Mouse (Mus musculus) limb, embryonic 13.5 days (tissue): Measurements from ENCODE around the gene Cyth2. TPM values are rescaled to one million over a fixed set of nuclear protein-coding genes. Genes with fewer than 3 reads are reported as not detected.

Experiments
- polyA plus RNA-seq: library from polyadenylated mRNA; unstranded; fragments of >200 nt; fragmentation: Nextera tagmentation; extraction: Ambion mirVana; gene quantifications from 2 replicates; pipeline ENCODE4 v1.2.1, GENCODE M21; 2015

Cyth2 gene
- polyA plus RNA-seq, 1 experiment from 2014 or later, result 135 TPM

Other genes with a start within 250 kb of the Cyth2 start
- gene Bcat2, start 244.4 kb downstream of the Cyth2 start, polyA plus RNA-seq, result 55.7 and 59.5 TPM in 2 replicates
- gene Fgf21, start 199.1 kb downstream of the Cyth2 start, polyA plus RNA-seq, result 0.41 and 0.56 TPM in 2 replicates
- gene Fut1, start 197.3 kb downstream of the Cyth2 start, polyA plus RNA-seq, result 0.29 and 0.47 TPM in 2 replicates
- 0.11 TPM in 1 of 2 replicates, not detected in the other for gene Izumo1, start 192.8 kb downstream of the Cyth2 start, polyA plus RNA-seq
- 7.7 and 9.5 TPM in 2 replicates for gene Rasip1, start 187.1 kb downstream of the Cyth2 start, polyA plus RNA-seq
- gene Mamstr, start 174.6 kb downstream of the Cyth2 start, polyA plus RNA-seq, result 11.4 TPM in 2 replicates
- gene Fut2, start 148.2 kb downstream of the Cyth2 start, polyA plus RNA-seq, result 0.47 and 0.74 TPM in 2 replicates
- gene Ntn5, start 130.6 kb downstream of the Cyth2 start, polyA plus RNA-seq, result 0.23 and 0.24 TPM in 2 replicates
- gene Sec1, start 120.2 kb downstream of the Cyth2 start, polyA plus RNA-seq, result 0.45 and 0.55 TPM in 2 replicates
- 12.2 and 12.5 TPM in 2 replicates for gene Car11, start 114.7 kb downstream of the Cyth2 start, polyA plus RNA-seq
- gene Dbp, start 109.5 kb downstream of the Cyth2 start, polyA plus RNA-seq, result 4.5 and 6.2 TPM in 2 replicates
- gene Rpl18, start 99.1 kb downstream of the Cyth2 start, polyA plus RNA-seq, result 1,016 and 1,039 TPM in 2 replicates
- gene Sphk2, start 96.6 kb downstream of the Cyth2 start, polyA plus RNA-seq, result 33.4 and 36.0 TPM in 2 replicates
- gene Fam83e, start 93.4 kb downstream of the Cyth2 start, polyA plus RNA-seq, result 0.61 and 1.0 TPM in 2 replicates
- not detected in 2 replicates for gene Spaca4, start 88.8 kb downstream of the Cyth2 start, polyA plus RNA-seq
- gene Lmtk3, start 30.8 kb downstream of the Cyth2 start, polyA plus RNA-seq, result 4.3 and 4.9 TPM in 2 replicates
- 3.1 and 3.7 TPM in 2 replicates for gene Sult2b1, start 29.9 kb downstream of the Cyth2 start, polyA plus RNA-seq
- gene Kcnj14, start 10.2 kb upstream of the Cyth2 start, polyA plus RNA-seq, result 2.1 TPM in 2 replicates
- gene Grwd1, start 16.4 kb upstream of the Cyth2 start, polyA plus RNA-seq, result 69.1 and 71.6 TPM in 2 replicates
- 69.4 and 73.7 TPM in 2 replicates for gene Kdelr1, start 58.2 kb upstream of the Cyth2 start, polyA plus RNA-seq
- gene Grin2d, start 63.8 kb upstream of the Cyth2 start, polyA plus RNA-seq, result 0.43 and 0.59 TPM in 2 replicates
- gene Syngr4, start 82.1 kb upstream of the Cyth2 start, polyA plus RNA-seq, result 0.43 and 0.46 TPM in 2 replicates
- gene Tmem143, start 82.4 kb upstream of the Cyth2 start, polyA plus RNA-seq, result 4.9 and 5.2 TPM in 2 replicates
- gene Emp3, start 106.8 kb upstream of the Cyth2 start, polyA plus RNA-seq, result 181 and 186 TPM in 2 replicates
- gene Ccdc114, start 109.5 kb upstream of the Cyth2 start, polyA plus RNA-seq, result 4.1 and 4.8 TPM in 2 replicates
- 0.19 and 0.50 TPM in 2 replicates for gene Abcc6, start 215.7 kb upstream of the Cyth2 start, polyA plus RNA-seq
- 24.3 and 26.5 TPM in 2 replicates for gene Nomo1, start 219.1 kb upstream of the Cyth2 start, polyA plus RNA-seq